Mouse (Mus musculus) MEL (cell line): ENCODE results near the gene Yif1a.

ENCODE experiments used
- GATA1 ChIP-seq: IDR thresholded peaks from 2 replicates; pipeline ENCODE4 v1.6.1; 2011; ENCODE audit warnings: low read depth, low read length, improper control_type of control experiment
- HCFC1 ChIP-seq: IDR thresholded peaks from 2 replicates; pipeline ENCODE4 v1.6.1; 2012; ENCODE audit warnings: low read depth, mild to moderate bottlenecking, inconsistent platforms, low read length, improper control_type of control experiment, moderate library complexity
- MAFK ChIP-seq: IDR thresholded peaks from 2 replicates; pipeline ENCODE4 v1.6.1; 2011; ENCODE audit warnings: low read depth, mild to moderate bottlenecking, low read length, improper control_type of control experiment, borderline replicate concordance
- MAX ChIP-seq: IDR thresholded peaks from 2 replicates; pipeline ENCODE4 v1.6.1; 2011; ENCODE audit warnings: low read length, improper control_type of control experiment
- POLR2A ChIP-seq, 2 experiments: IDR thresholded peaks; 2 replicates each; pipeline ENCODE4 v1.6.1; 2011 to 2012; ENCODE audit warnings: low read length in 2 of 2, mild to moderate bottlenecking in 2 of 2, control low read depth in 1 of 2, improper control_type of control experiment in 1 of 2, low read depth in 1 of 2, moderate library complexity in 1 of 2; ENCODE audit not compliant: control insufficient read depth in 1 of 2, insufficient read depth in 1 of 2, poor library complexity in 1 of 2
- POLR2AphosphoS5 ChIP-seq: IDR thresholded peaks from 2 replicates; pipeline ENCODE4 v1.6.1; 2012; ENCODE audit warnings: low read depth, borderline replicate concordance, mild to moderate bottlenecking, inconsistent platforms, low read length, moderate library complexity, mixed read lengths
- SIN3A ChIP-seq: IDR thresholded peaks from 2 replicates; pipeline ENCODE4 v1.6.1; 2012; ENCODE audit warnings: low read length, improper control_type of control experiment, inconsistent platforms

- no peak for TF ChIP-seq MAFK
- TF ChIP-seq POLR2AphosphoS5 = no peak
- no peak for TF ChIP-seq POLR2A (IDR thresholded peaks at IDR 0.05; ENCODE audit: control insufficient read depth in 1 of 2, insufficient read depth in 1 of 2, low read depth in 1 of 2, low read length in 2 of 2, poor library complexity in 1 of 2)
- no peak for TF ChIP-seq SIN3A
- TF ChIP-seq GATA1 = no peak
- no peak for TF ChIP-seq HCFC1
- TF ChIP-seq MAX = no peak
Observed at GRCm38 (mm10) chr19:5057876-5058775, 30.2 kb upstream of the Yif1a start.
